Mouse (Mus musculus) spleen, adult 2 months (tissue): ENCODE data around the gene Prkaa2.

ENCODE experiments used
- CTCF ChIP-seq: fragments of 200-500 bp; IDR thresholded peaks from 2 replicates; pipeline ENCODE4 v1.5.1; 2011; ENCODE audit warnings: mild to moderate bottlenecking, inconsistent platforms; ENCODE audit not compliant: insufficient read depth, insufficient read length, insufficient replicate concordance; ENCODE audit errors: extremely low read depth
- POLR2A ChIP-seq: fragments of 200-500 bp; IDR thresholded peaks from 2 replicates; pipeline ENCODE4 v1.6.1; 2011; ENCODE audit warnings: low read depth, low read length, inconsistent platforms

DNA sequence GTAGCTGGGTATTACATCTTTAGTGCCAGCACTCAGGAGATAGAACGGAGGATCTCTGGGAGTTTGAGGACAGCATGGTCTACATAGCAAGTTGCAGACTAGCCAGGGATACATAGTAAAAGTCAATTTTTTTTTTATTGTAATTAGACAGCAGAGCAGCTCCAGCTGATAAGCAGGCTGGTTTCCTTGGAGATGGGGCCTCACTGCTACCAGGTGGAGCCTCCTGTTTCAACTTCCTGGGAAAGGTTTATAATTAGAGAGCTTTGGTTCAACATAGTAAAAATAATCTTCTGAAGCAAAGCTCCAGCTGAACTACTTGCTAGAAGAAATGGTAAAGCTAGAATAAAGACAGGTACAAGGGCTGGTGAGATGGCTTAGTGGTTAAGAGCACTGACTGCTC, 59.6 kb downstream of the Prkaa2 start:
- no peak for TF ChIP-seq CTCF
- no peak for TF ChIP-seq POLR2A
